Mouse (Mus musculus): ENCODE data around the gene Prim2. TPM values are rescaled to one million over a fixed set of nuclear protein-coding genes. Genes with fewer than 3 reads are reported as not detected.

Gene Prim2
- polyA plus RNA-seq (2012; rRNA removed): 23.6 and 25.6 TPM in 2 replicates

DNA sequence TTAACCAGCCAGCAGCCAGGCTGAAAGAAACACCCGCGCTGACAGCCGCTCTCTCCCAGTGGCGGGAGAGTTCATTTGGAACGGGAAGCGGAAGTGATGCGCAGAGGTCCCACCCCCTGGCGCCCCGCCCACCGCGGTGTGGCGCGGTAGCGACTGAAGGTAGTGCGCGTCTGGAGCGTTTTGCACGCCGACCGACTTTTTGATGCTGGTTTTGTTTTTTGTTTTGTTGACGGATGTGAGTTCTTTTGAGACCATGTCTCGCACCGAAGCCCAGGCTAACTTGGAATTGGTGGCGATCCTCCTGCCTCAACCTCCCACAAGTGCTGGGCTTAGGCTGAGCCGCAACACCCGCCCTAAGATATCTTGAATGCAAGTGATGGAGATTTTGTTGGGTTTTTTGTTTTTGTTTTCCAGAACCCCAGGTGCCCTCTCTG, at the start of gene Prim2:
Prim2 (minus strand) TSS at position 88 of the 434 bp plus-strand sequence.

Other genes starting within 250 kb of the Prim2 start
- gene Rab23, start 50.1 kb upstream of the Prim2 start, polyA plus RNA-seq (2012; rRNA removed): 21.5 and 22.3 TPM in 2 replicates
- gene Bag2, start 88.0 kb upstream of the Prim2 start, polyA plus RNA-seq (2012; rRNA removed): 20.7 and 22.8 TPM in 2 replicates
- gene Zfp451, start 144.8 kb upstream of the Prim2 start, polyA plus RNA-seq (2012; rRNA removed): 32.2 and 35.1 TPM in 2 replicates
- gene Bend6, start 238.0 kb upstream of the Prim2 start, polyA plus RNA-seq (2012; rRNA removed): 80.6 and 84.3 TPM in 2 replicates
- gene Dst, start 238.4 kb upstream of the Prim2 start, polyA plus RNA-seq (2012; rRNA removed): 83.6 and 85.4 TPM in 2 replicates